Mouse (Mus musculus) erythroblast, embryonic 14.5 days (primary cell): Measurements from ENCODE around the gene Fam214a. TPM values are rescaled to one million over a fixed set of nuclear protein-coding genes. Genes with fewer than 3 reads are reported as not detected.

Source experiments
- H3K27me3 ChIP-seq: 2 replicates; pipeline ENCODE4 v1.6.1; 2012; ENCODE audit warnings: inconsistent platforms; ENCODE audit not compliant: control insufficient read depth
- H3K36me3 ChIP-seq: 2 replicates; pipeline ENCODE4 v1.6.1; 2012; ENCODE audit warnings: mild to moderate bottlenecking, inconsistent platforms; ENCODE audit not compliant: control insufficient read depth
- H3K4me1 ChIP-seq: 2 replicates; pipeline ENCODE4 v1.6.1; 2012; ENCODE audit warnings: inconsistent platforms; ENCODE audit not compliant: control insufficient read depth
- H3K4me3 ChIP-seq: replicated peaks from 2 replicates; pipeline ENCODE3; 2012; ENCODE audit warnings: moderate library complexity, mild to moderate bottlenecking, inconsistent platforms
- H3K9me3 ChIP-seq: 2 replicates; pipeline ENCODE4 v1.6.1; 2012; ENCODE audit warnings: low read length, inconsistent platforms, mixed read lengths; ENCODE audit not compliant: control insufficient read depth
- GATA1 ChIP-seq: IDR thresholded peaks from 2 replicates; pipeline ENCODE4 v1.6.1; 2012; ENCODE audit warnings: low read length, inconsistent platforms, mixed read lengths
- TAL1 ChIP-seq: IDR thresholded peaks from 3 replicates; pipeline ENCODE4 v1.6.1; 2012; ENCODE audit warnings: low read length, inconsistent platforms, mixed read lengths
- polyA plus RNA-seq: library from polyadenylated mRNA; stranded (reverse); fragments of >175 nt; gene quantifications from 2 replicates; pipeline ENCODE4 v1.2.3, GENCODE M21; 2012

Gene Fam214a
- polyA plus RNA-seq, 1 experiment: not detected

DNA sequence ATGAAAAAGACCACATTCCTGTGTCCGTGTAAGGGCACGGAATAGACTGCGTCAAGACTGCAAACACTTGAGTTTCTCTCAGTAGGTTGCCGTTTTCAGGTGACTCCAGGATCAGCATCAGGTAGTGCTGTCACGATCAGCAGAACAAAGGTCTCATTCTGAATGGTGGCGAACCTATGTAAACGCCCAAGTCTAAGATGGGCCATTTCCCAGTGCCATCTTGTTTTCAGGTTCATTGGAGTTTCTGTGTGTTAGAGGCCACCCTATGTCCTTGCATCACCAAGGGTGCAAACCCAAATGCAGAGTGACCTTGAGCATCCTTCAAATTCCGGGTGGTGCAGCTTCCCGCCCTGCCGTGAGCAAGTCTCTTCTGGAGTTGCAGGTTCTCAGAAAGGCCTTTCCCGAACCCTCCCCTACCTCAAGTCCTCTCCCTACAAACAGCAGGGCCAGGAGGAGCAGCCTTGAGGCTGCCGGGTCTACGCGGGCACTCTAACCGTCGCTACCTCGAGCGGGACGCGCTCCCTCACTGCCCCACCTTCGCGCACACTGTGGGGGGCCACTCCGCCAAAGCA is 117.9 kb downstream of the Fam214a start, which contains the start of gene Myo5a:
Gene Myo5a, plus strand, starts transcription at position 559 of the 572 bp plus-strand sequence.
- Histone ChIP-seq H3K4me3 (peak within 1 kb of the TSS; percentile 66), H3K9me3 (no peaks in the 10 kb centered on the region), H3K4me1 (peaks cover 18% of the 10 kb centered on the region), H3K36me3 (no peaks in the 10 kb centered on the region), H3K27me3 (peaks cover 62% of the 10 kb centered on the region)
- TF ChIP-seq GATA1 (no peak), TAL1 (no peak)

DNA sequence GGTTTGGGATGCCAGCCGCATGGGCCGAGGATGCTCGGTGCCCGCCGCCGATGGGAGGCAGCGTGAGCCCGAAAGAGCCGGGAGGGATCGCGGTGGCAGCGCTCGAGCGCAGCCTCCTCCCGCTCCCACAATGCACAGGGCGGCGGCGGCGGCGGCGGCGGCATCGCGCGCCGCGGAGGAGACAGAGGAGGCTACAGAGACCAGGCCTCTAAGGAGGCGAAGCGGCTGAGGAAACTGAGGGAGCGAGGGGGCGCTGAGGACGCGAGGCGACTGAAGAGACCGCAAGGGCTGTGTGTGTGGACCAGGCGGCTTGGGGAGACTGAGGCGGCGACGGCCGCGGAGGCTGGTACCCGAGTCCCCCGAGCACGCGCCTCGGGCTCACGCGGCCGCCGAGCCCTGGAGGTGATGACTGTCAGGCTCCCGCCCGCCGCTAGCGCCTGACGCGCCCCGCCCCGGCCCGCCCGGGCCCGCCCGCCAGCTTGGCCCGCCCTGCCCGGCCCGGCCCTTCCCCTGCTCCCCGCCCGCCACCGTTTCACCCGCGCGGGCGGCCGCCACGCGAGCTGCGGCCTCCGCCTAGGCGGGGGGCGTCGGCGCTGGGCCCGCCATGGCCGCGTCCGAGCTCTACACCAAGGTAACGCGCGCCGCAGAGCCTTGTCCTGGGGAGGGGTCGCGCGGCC is 118.5 kb downstream of the Fam214a start:
- Histone ChIP-seq H3K27me3 (peaks cover 62% of the 10 kb centered on the region), H3K4me3 (peak overlapping the region; percentile 66), H3K9me3 (no peaks in the 10 kb centered on the region), H3K4me1 (peaks cover 18% of the 10 kb centered on the region), H3K36me3 (no peaks in the 10 kb centered on the region)
- no peak for TF ChIP-seq TAL1

DNA sequence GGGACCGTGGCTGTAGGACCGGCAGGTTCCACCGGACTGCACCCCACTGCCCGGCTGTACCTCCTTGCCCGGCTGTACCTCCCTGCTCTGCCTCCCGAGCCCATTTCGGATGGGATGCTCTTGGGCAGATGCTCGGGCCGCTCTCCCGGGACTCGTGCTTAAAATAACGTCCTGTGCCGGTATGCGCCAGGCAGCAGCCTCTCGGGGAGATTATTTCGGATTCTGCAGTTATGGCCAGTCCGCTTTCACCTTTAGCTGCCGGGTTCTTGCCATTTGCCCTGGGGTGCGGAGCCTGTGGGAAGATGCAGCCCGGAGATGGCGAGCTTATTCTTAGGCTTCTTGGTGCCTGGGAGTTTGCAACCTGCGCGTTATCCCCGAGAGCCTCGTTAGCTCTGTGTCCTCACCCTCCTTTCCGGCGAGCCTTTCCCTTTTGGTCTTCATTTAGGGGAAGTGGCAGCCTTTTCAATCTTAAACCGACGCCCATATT is 119.1 kb downstream of the Fam214a start:
- H3K36me3 ChIP-seq: no peaks in the 10 kb centered on the region
- H3K27me3 ChIP-seq: peaks cover 62% of the 10 kb centered on the region
- no peaks in the 10 kb centered on the region for H3K9me3 ChIP-seq
- peaks cover 18% of the 10 kb centered on the region for H3K4me1 ChIP-seq
- H3K4me3 ChIP-seq: peak overlapping the region; percentile 66
- TF ChIP-seq TAL1: no peak
- no peak for TF ChIP-seq GATA1

DNA sequence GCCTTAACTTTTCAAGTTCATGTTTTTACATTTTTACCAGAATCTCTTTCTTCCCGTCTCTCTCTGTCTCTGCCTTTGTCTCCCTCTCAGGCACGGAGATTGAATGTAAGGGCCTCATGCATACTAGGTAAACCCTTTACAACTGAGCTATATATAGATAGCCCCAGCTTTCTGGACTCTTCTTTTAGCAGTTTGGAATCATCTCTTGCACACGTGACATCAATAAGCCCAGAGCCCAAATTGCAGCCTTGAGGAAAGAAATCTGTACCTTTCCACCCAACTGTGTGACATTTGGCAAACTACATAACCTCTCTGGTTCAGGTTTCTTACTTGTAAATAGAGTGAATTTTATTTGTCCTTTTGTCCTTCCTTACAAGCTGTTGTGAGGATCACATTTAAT is 119.7 kb downstream of the Fam214a start:
- Histone ChIP-seq H3K36me3 (no peaks in the 10 kb centered on the region), H3K4me1 (peaks cover 18% of the 10 kb centered on the region), H3K9me3 (no peaks in the 10 kb centered on the region), H3K4me3 (no peak overlapping the region), H3K27me3 (peaks cover 62% of the 10 kb centered on the region)
- no peak for TF ChIP-seq GATA1
- TF ChIP-seq TAL1: no peak

DNA sequence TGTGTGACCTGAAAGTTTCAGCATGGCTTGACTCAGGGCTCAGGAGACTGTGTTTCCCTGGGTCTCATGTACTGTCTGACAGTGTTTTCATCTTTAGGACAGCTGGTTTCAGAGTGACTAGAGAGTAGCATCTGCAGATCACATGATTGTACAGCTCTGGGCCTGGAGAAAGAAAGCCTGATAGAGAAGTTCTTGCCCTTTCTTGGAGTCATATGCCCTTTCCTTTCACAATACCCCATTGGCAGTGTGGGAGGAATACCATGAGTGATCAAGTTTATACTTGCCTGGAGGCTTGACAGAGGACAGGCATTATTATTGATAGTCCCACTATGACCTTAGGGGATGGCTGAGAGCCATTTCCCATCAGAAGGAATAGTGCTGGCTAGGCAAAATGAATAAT is 124.5 kb downstream of the Fam214a start:
- no peaks in the 10 kb centered on the region for H3K36me3 ChIP-seq
- H3K4me1 ChIP-seq: no peaks in the 10 kb centered on the region
- no peak overlapping the region for H3K4me3 ChIP-seq
- peaks cover 31% of the 10 kb centered on the region for H3K27me3 ChIP-seq
- H3K9me3 ChIP-seq: no peaks in the 10 kb centered on the region
- TF ChIP-seq GATA1 (no peak), TAL1 (no peak)

Other genes with a start within 250 kb of the Fam214a start
- 0.01 TPM in 1 of 2 replicates, not detected in the other for gene Onecut1, start 91.0 kb upstream of the Fam214a start, polyA plus RNA-seq
- 9.0 and 10.8 TPM in 2 replicates for gene Arpp19, start 84.7 kb downstream of the Fam214a start, polyA plus RNA-seq
- gene Myo5a, start 118.1 kb downstream of the Fam214a start, polyA plus RNA-seq: 0.05 and 0.08 TPM in 2 replicates